Mouse (Mus musculus) embryo, embryonic 10 days (tissue): ENCODE data around the gene Ccdc115.
A peak's percentile ranks its signal among the peaks of the same experiment; 100 is the strongest.
"Not testable (repeated sequence)": the region's sequence is repeated elsewhere in the genome, so short reads cannot be mapped to it uniquely, and the experiment has no call there.

ENCODE experiments used
- DNase-seq: peaks from one replicate; pipeline ENCODE4 v3.0.0-alpha.2; 2015; ENCODE audit warnings: low spot score

Ccdc115 gene

GRCm38 (mm10) chr1:34438381-34439051 is 956 bp downstream of the Ccdc115 start:
- no peak for DNase-seq

GRCm38 (mm10) chr1:34437366-34437765 is 2.1 kb downstream of the Ccdc115 start:
- DNase-seq = not testable (repeated sequence)

GRCm38 (mm10) chr1:34436374-34436773 is 3.1 kb downstream of the Ccdc115 start:
- no peak for DNase-seq

- no peak for DNase-seq
These were observed 3.9 kb downstream of the Ccdc115 start for GRCm38 (mm10) chr1:34435371-34436120.

- DNase-seq = peak; percentile 88
These were observed 4.8 kb downstream of the Ccdc115 start for GRCm38 (mm10) chr1:34434660-34435160.

GRCm38 (mm10) chr1:34433891-34434521 is 5.5 kb downstream of the Ccdc115 start:
- DNase-seq = peak; percentile 54

GRCm38 (mm10) chr1:34432776-34433481 is 6.5 kb downstream of the Ccdc115 start:
- DNase-seq = peak; percentile 74

- no peak for DNase-seq
These were observed 7.1 kb downstream of the Ccdc115 start for GRCm38 (mm10) chr1:34432411-34432775.

GRCm38 (mm10) chr1:34431431-34431830 is 8.0 kb downstream of the Ccdc115 start:
- no peak for DNase-seq

- DNase-seq = no peak
These were observed 8.5 kb downstream of the Ccdc115 start for GRCm38 (mm10) chr1:34430981-34431380.

- DNase-seq = no peak
These were observed 10.2 kb downstream of the Ccdc115 start for GRCm38 (mm10) chr1:34429281-34429680.

GRCm38 (mm10) chr1:34428466-34428865 is 11.0 kb downstream of the Ccdc115 start:
- no peak for DNase-seq

GRCm38 (mm10) chr1:34399182-34399953 is 40.1 kb downstream of the Ccdc115 start:
- DNase-seq = no peak

GRCm38 (mm10) chr1:34396321-34396720 is 43.2 kb downstream of the Ccdc115 start:
- DNase-seq = no peak

GRCm38 (mm10) chr1:34389234-34389891 is 50.1 kb downstream of the Ccdc115 start:
- DNase-seq = no peak

GRCm38 (mm10) chr1:34388849-34389233 is 50.6 kb downstream of the Ccdc115 start:
- DNase-seq = no peak

- DNase-seq = peak; percentile 75
These were observed 51.8 kb downstream of the Ccdc115 start for GRCm38 (mm10) chr1:34387346-34388327.
